Mouse (Mus musculus): ENCODE data around the gene Olfr1493-ps1.

GRCm38 (mm10) chr19:13749366-13749765, 26.3 kb downstream of the Olfr1493-ps1 start:
- TF ChIP-seq CTCF (IDR thresholded peaks at IDR 0.05; ENCODE audit: extremely low read depth, insufficient read depth, low read length) (no peak), POLR2A (IDR thresholded peaks at IDR 0.05; ENCODE audit: extremely low read depth, insufficient read depth, low read length) (no peak)
